Mouse (Mus musculus): ENCODE results near the gene Smdt1. TPM values are rescaled to one million over a fixed set of nuclear protein-coding genes. Genes with fewer than 3 reads are reported as not detected.
"Not testable (repeated sequence)": the region's sequence is repeated elsewhere in the genome, so short reads cannot be mapped to it uniquely, and the experiment has no call there.

The Smdt1 gene
- total RNA-seq, 2 experiments from 2014 or later: 130 to 139 TPM

DNA sequence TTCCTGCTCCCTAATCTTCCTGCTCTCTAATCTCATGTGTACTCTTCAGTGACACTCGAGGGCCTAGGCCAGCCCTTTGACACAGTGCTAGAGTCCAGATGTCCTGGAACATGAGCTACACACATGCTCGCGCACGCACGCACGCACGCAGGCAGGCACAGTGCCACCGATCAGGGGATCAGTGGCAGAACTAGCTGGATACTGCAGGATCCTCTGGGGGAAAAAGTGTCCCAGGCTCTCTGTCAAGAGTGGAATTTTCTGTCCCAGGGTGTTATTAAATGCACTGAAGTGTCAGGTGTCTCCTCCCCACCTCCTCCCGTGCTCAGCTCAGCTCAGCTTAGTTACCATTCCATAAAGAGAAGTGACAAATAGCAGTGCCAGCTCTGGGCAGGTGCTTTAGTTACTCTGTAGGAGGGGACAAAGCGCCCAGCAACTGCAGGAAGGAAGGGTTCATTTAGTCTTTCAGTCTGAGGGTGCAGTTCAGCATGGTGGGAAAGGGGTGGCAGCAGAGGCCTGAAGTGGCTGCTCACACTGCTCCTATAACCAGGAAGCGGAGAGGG lies 22.8 kb downstream of the Smdt1 start:
- intact Hi-C loops (cut with DNase I): no loop called here

GRCm38 (mm10) chr15:82362234-82362633 lies 23.5 kb downstream of the Smdt1 start:
- intact Hi-C loops (cut with DNase I): no loop called here
- no peak for DNase-seq (ENCODE audit: extremely low spot score in 1 of 2, low spot score in 2 of 2)

More for the DNA sequence above, 22.8 kb downstream of the Smdt1 start:
- no peak for DNase-seq (ENCODE audit: extremely low spot score in 1 of 2, low spot score in 2 of 2)

DNA sequence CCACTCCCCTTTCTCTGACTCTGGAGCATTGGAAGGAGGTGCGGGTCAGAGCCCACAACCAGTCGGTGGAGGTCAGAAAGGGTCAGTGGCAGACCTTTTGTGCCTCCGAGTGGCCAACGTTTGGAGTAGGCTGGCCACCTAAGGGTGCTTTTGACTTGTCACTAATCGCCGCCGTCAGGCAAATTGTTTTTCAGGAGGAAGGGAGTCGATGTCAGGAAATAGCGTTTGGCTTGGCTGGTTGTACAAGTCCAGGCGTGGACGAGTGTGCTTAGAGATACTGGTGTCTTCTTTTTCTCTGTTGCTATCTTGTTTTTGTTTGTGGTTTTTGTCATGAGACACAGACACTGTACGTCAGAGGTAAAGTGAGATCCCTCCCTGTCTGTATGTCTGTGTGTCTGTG lies 25.0 kb downstream of the Smdt1 start:
- DNase-seq (ENCODE audit: extremely low spot score in 1 of 2, low spot score in 2 of 2); intact Hi-C loops (cut with DNase I): not testable (repeated sequence)

- intact Hi-C loops (cut with DNase I): not testable (repeated sequence)
These were observed 25.8 kb downstream of the Smdt1 start for GRCm38 (mm10) chr15:82364561-82364960.

GRCm38 (mm10) chr15:82368146-82368545 lies 29.4 kb downstream of the Smdt1 start:
- DNase-seq (ENCODE audit: extremely low spot score in 1 of 2, low spot score in 2 of 2): no peak
- intact Hi-C loops (cut with DNase I): no loop called here

More at GRCm38 (mm10) chr15:82364561-82364960, 25.8 kb downstream of the Smdt1 start:
- not testable (repeated sequence) for DNase-seq (ENCODE audit: extremely low spot score in 1 of 2, low spot score in 2 of 2)

DNA sequence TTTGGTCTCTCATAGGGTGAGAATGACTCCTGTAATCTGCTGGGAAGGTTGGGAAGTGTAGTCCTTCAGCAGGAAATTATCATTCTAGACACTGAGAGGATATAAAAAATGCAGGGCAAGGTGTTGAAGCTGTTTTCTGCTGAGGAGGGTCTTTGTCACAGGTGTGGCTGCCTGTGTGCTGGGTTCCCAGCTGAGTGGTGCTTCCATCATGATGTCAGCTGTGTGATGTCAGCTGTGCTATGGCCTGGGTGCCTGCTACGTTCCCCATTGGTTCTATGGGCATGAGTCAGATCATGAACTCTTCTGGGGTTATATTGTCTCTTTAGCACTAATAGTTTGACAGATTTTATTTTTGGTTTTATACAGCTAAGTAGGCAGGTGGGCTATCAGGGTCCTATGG lies 30.1 kb downstream of the Smdt1 start:
- intact Hi-C loops (cut with DNase I): no loop called here

GRCm38 (mm10) chr15:82372446-82372845 lies 33.7 kb downstream of the Smdt1 start:
- intact Hi-C loops (cut with DNase I): no loop called here
- no peak for DNase-seq (ENCODE audit: extremely low spot score in 1 of 2, low spot score in 2 of 2)

More for the DNA sequence above, 30.1 kb downstream of the Smdt1 start:
- no peak for DNase-seq (ENCODE audit: extremely low spot score in 1 of 2, low spot score in 2 of 2)

DNA sequence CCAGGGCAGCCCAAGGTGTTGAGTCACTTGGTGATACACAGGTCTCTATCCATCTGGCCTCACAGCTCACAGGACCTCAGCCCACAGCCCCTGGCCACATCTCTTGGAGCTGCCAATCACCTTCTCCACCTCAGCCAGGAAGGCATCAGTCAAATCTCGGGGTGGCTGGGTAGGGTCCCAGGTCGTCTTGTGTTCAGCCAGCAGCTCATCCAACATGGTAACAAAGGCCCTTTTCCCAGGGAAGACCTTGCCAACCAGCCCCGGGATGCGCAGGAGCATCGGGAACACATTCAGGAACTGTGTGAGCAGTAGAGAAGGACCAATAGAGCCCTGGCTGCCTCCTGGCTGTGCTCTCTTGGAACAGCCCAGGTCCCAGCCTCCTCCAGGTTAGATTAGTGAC lies 34.2 kb downstream of the Smdt1 start:
- DNase-seq (ENCODE audit: extremely low spot score in 1 of 2, low spot score in 2 of 2): no peak
- intact Hi-C loops (cut with DNase I): no loop called here

DNA sequence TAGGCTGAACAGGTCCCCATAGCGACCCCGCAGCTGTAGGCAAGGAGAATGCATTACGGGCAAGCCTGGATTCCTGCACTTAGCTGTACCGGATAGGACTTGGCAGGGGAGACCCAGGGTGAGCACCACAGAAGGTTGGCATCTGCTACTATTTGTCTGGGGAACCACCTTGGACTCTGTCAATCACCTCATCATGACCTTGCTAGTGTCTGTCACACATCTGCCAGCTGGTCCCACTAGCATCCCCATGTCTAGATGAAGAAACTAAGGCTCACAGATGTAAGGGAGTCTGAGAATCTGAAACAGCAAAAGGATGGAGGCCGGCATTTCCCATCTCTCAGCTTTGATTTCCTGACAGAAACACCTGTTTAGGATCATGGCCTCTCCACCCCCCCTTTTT lies 35.7 kb downstream of the Smdt1 start:
- intact Hi-C loops (cut with DNase I): no loop called here
- no peak for DNase-seq (ENCODE audit: extremely low spot score in 1 of 2, low spot score in 2 of 2)

- intact Hi-C loops (cut with DNase I): no loop called here
- DNase-seq (ENCODE audit: extremely low spot score in 1 of 2, low spot score in 2 of 2): no peak
These were observed 37.1 kb downstream of the Smdt1 start for GRCm38 (mm10) chr15:82375855-82376254.

GRCm38 (mm10) chr15:82376393-82377138 lies 37.8 kb downstream of the Smdt1 start:
- peak; percentile 51 to 69 for DNase-seq (ENCODE audit: extremely low spot score in 1 of 2, low spot score in 2 of 2)
- intact Hi-C loops (cut with DNase I): no loop called here

- no peak for DNase-seq (ENCODE audit: extremely low spot score in 1 of 2, low spot score in 2 of 2)
- intact Hi-C loops (cut with DNase I): no loop called here
These were observed 38.9 kb downstream of the Smdt1 start for GRCm38 (mm10) chr15:82377701-82378100.

DNA sequence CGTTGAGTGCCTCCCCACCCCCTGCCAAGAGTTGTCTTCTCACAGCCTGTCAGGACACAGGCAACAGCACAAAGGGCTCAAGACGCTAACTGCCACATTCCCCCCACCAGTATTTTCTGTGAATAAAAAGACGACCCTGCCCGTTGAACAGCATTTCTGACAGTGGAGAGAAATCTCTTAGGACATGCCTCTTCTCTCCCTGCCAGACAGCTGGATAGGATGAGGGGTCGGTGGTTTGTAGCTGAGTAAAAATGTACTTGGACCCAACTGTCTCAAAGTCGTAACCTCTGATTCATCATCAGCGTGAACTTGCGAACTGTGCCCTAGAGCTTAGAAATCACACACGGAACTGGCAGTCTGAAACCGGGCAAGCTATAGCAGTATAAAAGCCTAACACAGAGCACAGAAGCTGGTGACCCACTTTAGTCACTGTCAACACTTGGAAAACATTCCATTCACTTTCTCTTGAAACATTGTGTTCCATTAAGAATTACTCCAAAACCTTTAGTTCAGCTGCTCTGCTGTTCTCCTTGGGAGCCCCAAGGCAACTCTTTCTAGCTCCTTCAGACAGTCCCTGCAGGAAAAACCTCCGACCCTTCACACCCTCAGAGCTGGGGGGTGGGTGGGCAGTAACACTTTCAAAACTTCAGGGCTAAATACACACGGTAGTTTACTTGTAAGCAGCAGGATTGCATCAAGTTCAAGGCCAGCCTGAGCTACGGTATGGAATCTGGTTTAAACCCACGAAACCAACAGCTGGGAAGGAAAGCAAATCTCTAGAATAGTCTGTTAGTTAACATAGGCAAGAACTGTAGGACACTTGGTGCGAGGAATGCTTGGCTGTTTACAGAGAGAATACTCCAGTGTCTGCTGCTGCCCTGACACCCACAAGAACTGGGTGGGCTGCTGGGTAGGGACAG lies 39.8 kb downstream of the Smdt1 start:
- DNase-seq (ENCODE audit: extremely low spot score in 1 of 2, low spot score in 2 of 2): no peak
- intact Hi-C loops (cut with DNase I): no loop called here

- no peak for DNase-seq (ENCODE audit: extremely low spot score in 1 of 2, low spot score in 2 of 2)
- intact Hi-C loops (cut with DNase I): no loop called here
These were observed 40.7 kb downstream of the Smdt1 start for GRCm38 (mm10) chr15:82379511-82379870.

GRCm38 (mm10) chr15:82379871-82380713 lies 41.3 kb downstream of the Smdt1 start, which contains the start of gene Cyp2d22:
Cyp2d22 (minus strand) TSS chr15:82380260.
- intact Hi-C loops (cut with DNase I): no loop called here
- DNase-seq (ENCODE audit: extremely low spot score in 1 of 2, low spot score in 2 of 2): peak in 1 of 2 experiments; percentile 71

GRCm38 (mm10) chr15:82380714-82381062 lies 41.9 kb downstream of the Smdt1 start:
- intact Hi-C loops (cut with DNase I): no loop called here

DNA sequence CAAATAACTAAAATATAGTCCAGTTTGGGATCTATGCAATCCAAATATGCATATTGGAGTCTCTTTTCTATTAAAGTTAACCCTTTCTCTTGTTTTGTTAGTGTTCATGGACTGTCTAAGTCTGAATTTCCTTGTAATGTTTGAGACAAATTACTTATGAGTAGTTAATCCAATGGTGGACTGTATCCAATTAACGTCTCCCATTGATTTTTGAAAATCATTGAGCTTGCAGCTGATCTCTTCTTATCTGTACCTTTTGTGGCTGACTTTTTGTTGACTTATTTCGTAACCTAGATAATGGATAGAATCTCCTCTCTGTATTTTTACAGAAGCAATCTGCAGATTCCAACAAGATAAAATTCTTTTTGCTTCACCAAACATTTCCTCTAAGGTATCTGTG lies 43.7 kb downstream of the Smdt1 start:
- intact Hi-C loops (cut with DNase I): no loop called here
- DNase-seq (ENCODE audit: extremely low spot score in 1 of 2, low spot score in 2 of 2): no peak

More at GRCm38 (mm10) chr15:82380714-82381062, 41.9 kb downstream of the Smdt1 start:
- DNase-seq (ENCODE audit: extremely low spot score in 1 of 2, low spot score in 2 of 2): no peak

DNA sequence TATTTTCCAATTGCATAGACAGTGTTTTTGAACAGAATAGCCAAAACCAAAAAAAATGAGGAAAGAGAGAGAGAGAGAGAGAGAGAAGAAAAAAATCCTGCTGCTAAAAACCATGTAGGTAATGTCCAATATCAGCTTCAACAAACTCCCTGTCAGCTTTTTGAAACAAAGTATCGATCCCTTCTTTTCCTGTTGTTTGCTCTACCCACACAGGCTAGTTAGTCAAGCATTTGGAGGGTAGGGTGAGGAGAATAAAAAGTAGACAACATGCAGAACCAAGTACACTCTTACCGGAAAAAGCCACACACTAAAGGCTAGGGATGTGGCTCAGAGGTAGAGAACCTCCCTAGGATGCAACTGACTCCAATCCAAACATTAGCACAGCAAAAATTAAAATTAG lies 47.0 kb downstream of the Smdt1 start:
- DNase-seq (ENCODE audit: extremely low spot score in 1 of 2, low spot score in 2 of 2): no peak
- intact Hi-C loops (cut with DNase I): no loop called here

- DNase-seq (ENCODE audit: extremely low spot score in 1 of 2, low spot score in 2 of 2); intact Hi-C loops (cut with DNase I): not testable (repeated sequence)
These were observed 51.2 kb downstream of the Smdt1 start for GRCm38 (mm10) chr15:82389916-82390315.
